Comparison of ENCODE assay signal across 8 mouse cellular contexts in the genomic region with DNA sequence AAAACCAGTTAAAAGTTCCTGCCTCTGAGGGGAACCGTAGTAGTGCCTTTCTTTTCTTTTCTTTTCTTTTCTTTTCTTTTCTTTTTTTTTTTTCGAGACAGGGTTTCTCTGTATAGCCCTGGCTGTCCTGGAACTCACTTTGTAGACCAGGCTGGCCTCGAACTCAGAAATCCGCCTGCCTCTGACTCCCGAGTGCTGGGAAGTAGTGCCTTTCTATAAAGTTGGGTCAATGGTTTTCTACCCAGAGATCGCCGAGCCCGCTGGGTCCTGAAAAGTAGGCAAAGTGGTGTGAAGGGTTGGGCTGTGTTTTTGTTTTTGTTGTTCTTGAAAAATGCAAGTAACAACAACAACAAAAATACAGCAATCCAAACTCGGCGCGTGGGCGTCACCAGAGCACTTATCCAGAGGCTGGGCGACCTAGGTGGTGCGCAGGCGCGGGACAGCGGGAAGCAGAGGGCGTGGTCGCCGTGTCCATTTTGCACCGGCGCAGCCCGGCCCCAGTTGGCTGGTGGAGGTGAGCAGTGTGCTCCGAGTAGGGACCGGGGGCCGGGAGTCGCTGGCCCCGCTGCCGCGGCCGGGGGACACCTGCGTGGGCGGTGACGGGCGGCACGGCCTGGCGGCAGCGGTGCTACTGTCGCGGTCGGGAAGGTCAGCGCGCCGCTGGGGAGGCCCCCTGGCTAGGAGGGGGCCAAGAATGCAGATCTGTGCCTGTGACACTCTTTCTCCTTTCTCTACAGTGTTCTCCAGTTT. TPM values are rescaled to one million over a fixed set of nuclear protein-coding genes. Genes with fewer than 3 reads are reported as not detected.
A peak's percentile ranks its signal among the peaks of the same experiment; 100 is the strongest.
DNase-seq lines count a peak whose midpoint lies in the region; ATAC-seq and TF ChIP-seq lines count a peak whose summit lies in the region.

No protein-coding gene starts in this region.

- 0 out of 4 replicates have a peak, but pooled peaks have one; percentile 4 to 12 for TF ChIP-seq EP300 in MEL (IDR thresholded peaks at IDR 0.05; ENCODE audit: low read depth in 1 of 2, low read length in 2 of 2)

- 4% methylated on average over 43 of the region's 44 CpGs for WGBS in cerebellum, adult 2 months
- WGBS in forebrain, postnatal 0 days, result 4% methylated on average over 44 of the region's 44 CpGs
- WGBS in lung, embryonic 16.5 days, result 5% methylated on average over 42 of the region's 44 CpGs

- H3K27ac ChIP-seq in MEL (ENCODE audit: control insufficient read depth, low read depth, low read length), result peak overlapping the region; percentile 37
- H3K27ac ChIP-seq in cerebellum, adult 2 months (ENCODE audit: insufficient read depth, low read length), result 0 out of 2 replicates have a peak overlapping the region, but pooled peaks have one; percentile 48
- H3K27ac ChIP-seq in forebrain, postnatal 0 days (ENCODE audit: low read depth, low read length), result peak overlapping the region; percentile 89
- H3K27ac ChIP-seq in lung, embryonic 16.5 days (ENCODE audit: low read length), result peak overlapping the region; percentile 82

- H3K27me3 ChIP-seq in MEL (ENCODE audit: control insufficient read depth in 1 of 2, insufficient read depth in 2 of 2, low read length in 2 of 2), result no peaks in the 10 kb centered on the region
- H3K27me3 ChIP-seq in cerebellum, adult 2 months (ENCODE audit: control insufficient read depth, insufficient read depth, low read length), result no peaks in the 10 kb centered on the region
- no peaks in the 10 kb centered on the region for H3K27me3 ChIP-seq in forebrain, postnatal 0 days (ENCODE audit: insufficient read depth, low read length)
- H3K27me3 ChIP-seq in lung, embryonic 16.5 days (ENCODE audit: control insufficient read depth, insufficient read depth, low read depth, low read length), result no peaks in the 10 kb centered on the region

- no peak for TF ChIP-seq RAD21 in MEL (IDR thresholded peaks at IDR 0.05; ENCODE audit: low read depth, low read length)

- TF ChIP-seq CTCF in MEL (IDR thresholded peaks at IDR 0.05 in 2 of 3, conservative IDR thresholded peaks at IDR 0.05 in 1 of 3; ENCODE audit: control insufficient read depth in 1 of 3, insufficient read depth in 1 of 3, low read depth in 2 of 3, low read length in 3 of 3, poor library complexity in 1 of 3, severe bottlenecking in 1 of 3), result no peak
- TF ChIP-seq CTCF in cerebellum, adult 2 months (IDR thresholded peaks at IDR 0.05; ENCODE audit: borderline replicate concordance, insufficient read depth, low read depth, low read length), result no peak
- TF ChIP-seq CTCF in forebrain, postnatal 0 days (IDR thresholded peaks at IDR 0.05; ENCODE audit: low read depth), result no peak

- TF ChIP-seq POLR2A in MEL (IDR thresholded peaks at IDR 0.05; ENCODE audit: control insufficient read depth in 1 of 2, insufficient read depth in 1 of 2, low read depth in 1 of 2, low read length in 2 of 2, poor library complexity in 1 of 2), result peak; percentile 85 to 87
- TF ChIP-seq POLR2A in cerebellum, adult 2 months (IDR thresholded peaks at IDR 0.05; ENCODE audit: borderline replicate concordance, insufficient read depth, low read length), result peak; percentile 51; the same call in 1 of the 2 replicates

- H3K4me3 ChIP-seq in MEL (ENCODE audit: control insufficient read depth in 1 of 2, insufficient read depth in 1 of 2, low read depth in 2 of 2, low read length in 2 of 2), result peak overlapping the region; percentile 95 to 96
- peak overlapping the region; percentile 86 for H3K4me3 ChIP-seq in cerebellum, adult 2 months (replicated peaks; ENCODE audit: insufficient read depth, low read depth, low read length)
- H3K4me3 ChIP-seq in forebrain, postnatal 0 days (ENCODE audit: low read depth, low read length), result peak overlapping the region; percentile 80
- H3K4me3 ChIP-seq in lung, embryonic 16.5 days (ENCODE audit: low read length), result peak overlapping the region; percentile 83

- peak; percentile 91 for DNase-seq in MEL (ENCODE audit: low read depth, low spot score)
- DNase-seq in cerebellum, adult 2 months, result peak; percentile 91
- peak; percentile 86 for DNase-seq in forebrain, postnatal 0 days
- peak; percentile 64 for DNase-seq in layer of hippocampus, adult 9-10 months (ENCODE audit: low spot score)
- peak; percentile 73 for DNase-seq in ovary, postnatal 10 days (ENCODE audit: low spot score)
- peak; percentile 81 to 88 for DNase-seq in thymus, postnatal 10 days (ENCODE audit: low spot score in 2 of 2)

- ATAC-seq in forebrain, postnatal 0 days, result peak; percentile 97
- ATAC-seq in hematopoietic stem cell, adult 5-6 weeks (replicated peaks in 1 of 2; ENCODE audit: insufficient read depth in 1 of 2, low FRiP score in 2 of 2, low TSS enrichment in 1 of 2, low read depth in 1 of 2, poor library complexity in 2 of 2, severe bottlenecking in 2 of 2), result peak; percentile 97
- ATAC-seq in lung, embryonic 16.5 days (ENCODE audit: low read depth), result peak; percentile 96

- H3K79me2 ChIP-seq in MEL (ENCODE audit: control insufficient read depth, insufficient read depth, low read length, poor library complexity), result peaks cover 1% of the 10 kb centered on the region; the same call in 1 of the 2 replicates

- H3K4me2 ChIP-seq in forebrain, postnatal 0 days (ENCODE audit: low read depth), result peak overlapping the region; percentile 58
- peak overlapping the region; percentile 59 for H3K4me2 ChIP-seq in lung, embryonic 16.5 days (ENCODE audit: low read depth, low read length)

- H3K36me3 ChIP-seq in MEL (ENCODE audit: control insufficient read depth in 1 of 2, insufficient read depth in 2 of 2, low read length in 2 of 2), result peaks cover 0 to 8% of the 10 kb centered on the region in 2 experiments; a peak in 2 of 4 replicates
- H3K36me3 ChIP-seq in forebrain, postnatal 0 days (ENCODE audit: insufficient read depth), result 0 out of 2 replicates have a peak, but pooled peaks cover under 1% of the 10 kb centered on the region
- H3K36me3 ChIP-seq in lung, embryonic 16.5 days (ENCODE audit: control insufficient read depth, insufficient read depth, low read length), result peaks cover 5% of the 10 kb centered on the region; the same call in 1 of the 2 replicates

- peak overlapping the region; percentile 96 for H3K9ac ChIP-seq in MEL (ENCODE audit: control insufficient read depth, low read depth, low read length, poor library complexity, severe bottlenecking)
- peak overlapping the region; percentile 96 for H3K9ac ChIP-seq in forebrain, postnatal 0 days
- H3K9ac ChIP-seq in lung, embryonic 16.5 days (ENCODE audit: low read length), result peak overlapping the region; percentile 90

- H3K9me3 ChIP-seq in MEL (replicated peaks; ENCODE audit: insufficient read depth, low read length), result no peaks in the 10 kb centered on the region
- no peaks in the 10 kb centered on the region for H3K9me3 ChIP-seq in forebrain, postnatal 0 days (ENCODE audit: low read length)
- no peaks in the 10 kb centered on the region for H3K9me3 ChIP-seq in lung, embryonic 16.5 days (ENCODE audit: control insufficient read depth, low read length)

- peaks cover 0 to 10% of the 10 kb centered on the region in 2 experiments; a peak in 3 of 4 replicates for H3K4me1 ChIP-seq in MEL (ENCODE audit: control insufficient read depth in 1 of 2, insufficient read depth in 2 of 2, low read length in 2 of 2)
- peaks cover 3% of the 10 kb centered on the region for H3K4me1 ChIP-seq in cerebellum, adult 2 months (ENCODE audit: control insufficient read depth, insufficient read depth, low read length)
- peaks cover 16% of the 10 kb centered on the region; the same call in 1 of the 2 replicates for H3K4me1 ChIP-seq in forebrain, postnatal 0 days (ENCODE audit: insufficient read depth)
- peaks cover 10% of the 10 kb centered on the region for H3K4me1 ChIP-seq in lung, embryonic 16.5 days (replicated peaks; ENCODE audit: control insufficient read depth, insufficient read depth, low read length)

TF ChIP-seq in MEL, 35 proteins besides CTCF, POLR2A, EP300 and RAD21 (continues in another document):
- TF ChIP-seq UBTF (IDR thresholded peaks at IDR 0.05; ENCODE audit: borderline replicate concordance, insufficient read depth, low read depth, low read length), result no peak
- no peak for TF ChIP-seq MAFK (IDR thresholded peaks at IDR 0.05; ENCODE audit: borderline replicate concordance, low read depth, low read length)
- TF ChIP-seq ZKSCAN1 (IDR thresholded peaks at IDR 0.05; ENCODE audit: low read depth, low read length), result no peak
- peak; percentile 53; the same call in 1 of the 2 replicates for TF ChIP-seq TCF12 (IDR thresholded peaks at IDR 0.05; ENCODE audit: low read depth, low read length)
- peak; percentile 78 for TF ChIP-seq NELFE (IDR thresholded peaks at IDR 0.05; ENCODE audit: low read depth, low read length)
- TF ChIP-seq GATA1 (IDR thresholded peaks at IDR 0.05; ENCODE audit: low read depth, low read length), result no peak

RNA-seq across cellular contexts. Expression of gene Trim13, which starts 1.2 kb away (rescaled TPM):
- 5.4 and 5.9 TPM in 2 replicates for total RNA-seq in MEL (2012; rRNA removed)
- 1 to 10 TPM in 1 of 2 experiments, not detected in 1; 4.8 TPM for polyA plus RNA-seq in MEL (2012; ENCODE audit: insufficient read depth in 1 of 2, insufficient read length in 2 of 2, low read depth in 1 of 2, low replicate concordance in 2 of 2, missing spikeins in 1 of 2)
- 14.6 and 16.7 TPM in 2 replicates for polyA plus RNA-seq in cerebellum, adult 2 months (2012; rRNA removed)
- 29.0 and 32.4 TPM in 2 replicates for total RNA-seq in forebrain, postnatal 0 days (2014; rRNA removed)
- polyA plus RNA-seq in forebrain, postnatal 0 days (2015; fragmentation: Nextera tagmentation; extraction: Ambion mirVana), result 44.0 and 46.0 TPM in 2 replicates
- 36.3 and 42.7 TPM in 2 replicates for total RNA-seq in hematopoietic stem cell, adult 5-6 weeks (2017)
- polyA plus RNA-seq in lung, embryonic 16.5 days (2015; fragmentation: Nextera tagmentation; extraction: Ambion mirVana), result 16.8 TPM in 2 replicates

RNA-seq across cellular contexts. Expression of gene Kcnrg, which starts 8.0 kb away (rescaled TPM):
- 0.04 TPM in 1 of 2 replicates, not detected in the other for total RNA-seq in MEL (2012; rRNA removed)
- under 1 TPM in 1 of 2 experiments, not detected in 1; 0.15 TPM for polyA plus RNA-seq in MEL (2012; ENCODE audit: insufficient read depth in 1 of 2, insufficient read length in 2 of 2, low read depth in 1 of 2, low replicate concordance in 2 of 2, missing spikeins in 1 of 2)
- 0.51 and 0.73 TPM in 2 replicates for polyA plus RNA-seq in cerebellum, adult 2 months (2012; rRNA removed)
- total RNA-seq in forebrain, postnatal 0 days (2014; rRNA removed), result 4.1 and 4.4 TPM in 2 replicates
- polyA plus RNA-seq in forebrain, postnatal 0 days (2015; fragmentation: Nextera tagmentation; extraction: Ambion mirVana), result 1.6 and 2.6 TPM in 2 replicates
- total RNA-seq in hematopoietic stem cell, adult 5-6 weeks (2017), result 0.94 and 2.6 TPM in 2 replicates
- 1.4 and 2.6 TPM in 2 replicates for polyA plus RNA-seq in lung, embryonic 16.5 days (2015; fragmentation: Nextera tagmentation; extraction: Ambion mirVana)

RNA-seq across cellular contexts. Expression of gene Spryd7, which starts 42.5 kb away (rescaled TPM):
- 16.4 and 18.5 TPM in 2 replicates for total RNA-seq in MEL (2012; rRNA removed)
- polyA plus RNA-seq in MEL (2012; ENCODE audit: insufficient read depth in 1 of 2, insufficient read length in 2 of 2, low read depth in 1 of 2, low replicate concordance in 2 of 2, missing spikeins in 1 of 2), result 10 to 100 TPM in 1 of 2 experiments, not detected in 1; 14.3 TPM
- 41.1 and 41.7 TPM in 2 replicates for polyA plus RNA-seq in cerebellum, adult 2 months (2012; rRNA removed)
- total RNA-seq in forebrain, postnatal 0 days (2014; rRNA removed), result 40.0 and 50.7 TPM in 2 replicates
- polyA plus RNA-seq in forebrain, postnatal 0 days (2015; fragmentation: Nextera tagmentation; extraction: Ambion mirVana), result 60.6 and 67.4 TPM in 2 replicates
- total RNA-seq in hematopoietic stem cell, adult 5-6 weeks (2017), result 17.9 and 25.3 TPM in 2 replicates
- 17.9 and 18.9 TPM in 2 replicates for polyA plus RNA-seq in lung, embryonic 16.5 days (2015; fragmentation: Nextera tagmentation; extraction: Ambion mirVana)

Comparison
In these comparisons a context has a peak if more than half of its experiments do, and no peak if none do; other contexts are left out.
1. Peak in every context shown above with its lines: DNase-seq, ATAC-seq, H3K4me3 ChIP-seq and H3K27ac ChIP-seq.
2. H3K27ac ChIP-seq: peak in every context shown above with its lines; median percentile 89 in forebrain, postnatal 0 days; 82 in lung, embryonic 16.5 days; 48 in cerebellum, adult 2 months; 37 in MEL.